8 mouse cellular contexts compared by ENCODE assay signal in the genomic region with DNA sequence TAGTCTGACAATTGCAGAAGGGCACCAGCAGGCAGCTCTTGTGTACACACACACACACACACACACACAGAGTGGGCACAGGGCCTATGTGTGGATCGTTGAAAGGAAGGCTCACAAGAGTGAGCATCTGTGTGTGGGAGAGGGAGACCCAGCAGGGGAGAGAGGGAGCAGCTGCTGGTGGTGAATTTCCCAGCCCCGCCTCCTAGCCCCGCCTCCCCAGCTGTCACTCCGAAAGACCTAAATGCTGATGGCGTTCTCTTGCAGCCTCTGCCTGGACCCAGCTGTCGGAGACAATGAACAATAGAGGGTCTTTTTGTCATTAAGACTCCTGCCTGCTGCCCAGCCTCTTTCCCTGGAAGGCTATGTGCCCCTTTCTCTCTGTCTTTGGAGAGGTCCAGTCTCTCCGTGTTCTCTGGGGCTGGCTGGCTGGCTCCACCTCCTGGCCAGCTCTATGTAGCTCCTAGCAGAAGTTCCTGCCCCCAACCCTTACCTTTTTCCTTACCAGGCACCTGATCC. TPM values are rescaled to one million over a fixed set of nuclear protein-coding genes. Genes with fewer than 3 reads are reported as not detected.
DNase-seq lines count a peak whose midpoint lies in the region; ATAC-seq and TF ChIP-seq lines count a peak whose summit lies in the region.

No protein-coding gene starts in this region.

- peaks cover 52% of the 10 kb centered on the region for H3K27me3 ChIP-seq in embryonic facial prominence, embryonic 13.5 days
- H3K27me3 ChIP-seq in heart, embryonic 16.5 days (ENCODE audit: control insufficient read depth, insufficient read depth, low read length): peaks cover 40% of the 10 kb centered on the region
- peaks cover 48% of the 10 kb centered on the region for H3K27me3 ChIP-seq in liver, embryonic 13.5 days

- under 1% methylated on average over 7 of the region's 7 CpGs for WGBS in embryonic facial prominence, embryonic 13.5 days
- 3% methylated on average over 7 of the region's 7 CpGs for WGBS in heart, embryonic 16.5 days
- 2% methylated on average over 7 of the region's 7 CpGs for WGBS in liver, embryonic 13.5 days (ENCODE audit: insufficient replicate concordance)
- 4% methylated on average over 7 of the region's 7 CpGs for WGBS in olfactory bulb, adult 2 months

- ATAC-seq in embryonic facial prominence, embryonic 13.5 days (ENCODE audit: insufficient number of reproducible peaks, insufficient read depth, low FRiP score, low TSS enrichment, low read depth): peak; percentile 61
- ATAC-seq in heart, embryonic 16.5 days (replicated peaks; ENCODE audit: extremely low read depth, insufficient read depth, low FRiP score): peak; percentile 60; the same call in 1 of the 2 replicates
- ATAC-seq in liver, embryonic 13.5 days (ENCODE audit: low read depth): 0 out of 2 replicates have a peak, but pooled peaks have one; percentile 14
- no peak for ATAC-seq in inflammation-experienced regulatory T-cells, adult 6 months

- no peaks in the 10 kb centered on the region for H3K9me3 ChIP-seq in embryonic facial prominence, embryonic 13.5 days
- no peaks in the 10 kb centered on the region for H3K9me3 ChIP-seq in heart, embryonic 16.5 days (replicated peaks; ENCODE audit: control insufficient read depth, low read length)
- H3K9me3 ChIP-seq in liver, embryonic 13.5 days (replicated peaks): no peaks in the 10 kb centered on the region

- no peak overlapping the region for H3K27ac ChIP-seq in embryonic facial prominence, embryonic 13.5 days
- no peak overlapping the region for H3K27ac ChIP-seq in heart, embryonic 16.5 days (ENCODE audit: low read length)
- H3K27ac ChIP-seq in liver, embryonic 13.5 days: no peak overlapping the region
- H3K27ac ChIP-seq in olfactory bulb, adult 2 months (ENCODE audit: insufficient read depth, low read depth, low read length): peak overlapping the region; percentile 76

- H3K4me1 ChIP-seq in embryonic facial prominence, embryonic 13.5 days: peaks cover 27% of the 10 kb centered on the region
- peaks cover 7% of the 10 kb centered on the region for H3K4me1 ChIP-seq in heart, embryonic 16.5 days (ENCODE audit: control insufficient read depth, insufficient read depth, low read length)
- H3K4me1 ChIP-seq in liver, embryonic 13.5 days (replicated peaks): peaks cover 22% of the 10 kb centered on the region
- H3K4me1 ChIP-seq in olfactory bulb, adult 2 months (ENCODE audit: control insufficient read depth, insufficient read depth, low read length): peaks cover 44% of the 10 kb centered on the region

- DNase-seq in 3T3-L1 (ENCODE audit: low read depth, low spot score): peak; percentile 15
- DNase-seq in adrenal gland, postnatal 25 days: peak; percentile 42
- DNase-seq in kidney, postnatal 4 days: peak; percentile 85 to 89
- DNase-seq in liver, embryonic 13.5 days: no peak

- H3K4me3 ChIP-seq in embryonic facial prominence, embryonic 13.5 days: peak overlapping the region; percentile 42
- peak overlapping the region; percentile 47 for H3K4me3 ChIP-seq in heart, embryonic 16.5 days (ENCODE audit: low read length)
- peak overlapping the region; percentile 28 for H3K4me3 ChIP-seq in liver, embryonic 13.5 days (replicated peaks)
- H3K4me3 ChIP-seq in olfactory bulb, adult 2 months (ENCODE audit: insufficient read depth, low read depth, low read length): peak overlapping the region; percentile 28

- no peak for TF ChIP-seq POLR2A in olfactory bulb, adult 2 months (IDR thresholded peaks at IDR 0.05; ENCODE audit: insufficient read depth, low read depth, low read length)

- H3K36me3 ChIP-seq in embryonic facial prominence, embryonic 13.5 days: no peaks in the 10 kb centered on the region
- H3K36me3 ChIP-seq in heart, embryonic 16.5 days (ENCODE audit: control insufficient read depth, insufficient read depth): no peaks in the 10 kb centered on the region
- H3K36me3 ChIP-seq in liver, embryonic 13.5 days: no peaks in the 10 kb centered on the region

- peak overlapping the region; percentile 73 for H3K4me2 ChIP-seq in embryonic facial prominence, embryonic 13.5 days
- H3K4me2 ChIP-seq in heart, embryonic 16.5 days (ENCODE audit: low read depth, low read length): peak overlapping the region; percentile 66
- H3K4me2 ChIP-seq in liver, embryonic 13.5 days: peak overlapping the region; percentile 54

- peak overlapping the region; percentile 47 for H3K9ac ChIP-seq in embryonic facial prominence, embryonic 13.5 days
- H3K9ac ChIP-seq in heart, embryonic 16.5 days (ENCODE audit: low read length): peak overlapping the region; percentile 38; the same call in 1 of the 2 replicates
- H3K9ac ChIP-seq in liver, embryonic 13.5 days: no peak overlapping the region

- no peak for TF ChIP-seq CTCF in olfactory bulb, adult 2 months (IDR thresholded peaks at IDR 0.05; ENCODE audit: insufficient read depth, low read depth, low read length)

RNA-seq across cellular contexts. Expression of a gene that starts 0.5 kb away (rescaled TPM):
- not detected in 2 replicates for total RNA-seq in adrenal gland, postnatal 25 days (2021)
- 1.1 and 1.6 TPM in 2 replicates for polyA plus RNA-seq in embryonic facial prominence, embryonic 13.5 days (2015; fragmentation: Nextera tagmentation; extraction: Ambion mirVana)
- polyA plus RNA-seq in heart, embryonic 16.5 days (2015; fragmentation: Nextera tagmentation; extraction: Ambion mirVana): not detected in 2 replicates
- 0.07 and 0.13 TPM in 2 replicates for polyA plus RNA-seq in liver, embryonic 13.5 days (2015; fragmentation: Nextera tagmentation; extraction: Ambion mirVana)
- not detected in 2 replicates for polyA plus RNA-seq in olfactory bulb, adult 2 months (2012; ENCODE audit: insufficient read depth, insufficient read length, low replicate concordance, missing spikeins)
- polyA plus RNA-seq in inflammation-experienced regulatory T-cells, adult 6 months (2017; shearing (Covaris generic)): not detected

RNA-seq across cellular contexts. Expression of a gene that starts 3.4 kb away (rescaled TPM):
- total RNA-seq in adrenal gland, postnatal 25 days (2021): not detected in 2 replicates
- not detected in 2 replicates for polyA plus RNA-seq in embryonic facial prominence, embryonic 13.5 days (2015; fragmentation: Nextera tagmentation; extraction: Ambion mirVana)
- not detected in 2 replicates for polyA plus RNA-seq in heart, embryonic 16.5 days (2015; fragmentation: Nextera tagmentation; extraction: Ambion mirVana)
- polyA plus RNA-seq in liver, embryonic 13.5 days (2015; fragmentation: Nextera tagmentation; extraction: Ambion mirVana): not detected in 2 replicates
- polyA plus RNA-seq in olfactory bulb, adult 2 months (2012; ENCODE audit: insufficient read depth, insufficient read length, low replicate concordance, missing spikeins): not detected in 2 replicates
- polyA plus RNA-seq in inflammation-experienced regulatory T-cells, adult 6 months (2017; shearing (Covaris generic)): not detected

RNA-seq across cellular contexts. Expression of a gene that starts 30.1 kb away (rescaled TPM):
- 0.43 TPM in 1 of 2 replicates, not detected in the other for total RNA-seq in adrenal gland, postnatal 25 days (2021)
- 0.69 and 2.2 TPM in 2 replicates for polyA plus RNA-seq in embryonic facial prominence, embryonic 13.5 days (2015; fragmentation: Nextera tagmentation; extraction: Ambion mirVana)
- polyA plus RNA-seq in heart, embryonic 16.5 days (2015; fragmentation: Nextera tagmentation; extraction: Ambion mirVana): 0.16 and 0.25 TPM in 2 replicates
- 0.07 and 0.12 TPM in 2 replicates for polyA plus RNA-seq in liver, embryonic 13.5 days (2015; fragmentation: Nextera tagmentation; extraction: Ambion mirVana)
- not detected in 2 replicates for polyA plus RNA-seq in olfactory bulb, adult 2 months (2012; ENCODE audit: insufficient read depth, insufficient read length, low replicate concordance, missing spikeins)
- polyA plus RNA-seq in inflammation-experienced regulatory T-cells, adult 6 months (2017; shearing (Covaris generic)): under 1 TPM in 1 of 3 experiments, not detected in 2; 0.33 TPM

RNA-seq across cellular contexts. Expression of a gene that starts 55.7 kb away (rescaled TPM):
- 5.4 and 13.9 TPM in 2 replicates for total RNA-seq in adrenal gland, postnatal 25 days (2021)
- polyA plus RNA-seq in embryonic facial prominence, embryonic 13.5 days (2015; fragmentation: Nextera tagmentation; extraction: Ambion mirVana): 44.4 and 44.8 TPM in 2 replicates
- 14.5 and 15.4 TPM in 2 replicates for polyA plus RNA-seq in heart, embryonic 16.5 days (2015; fragmentation: Nextera tagmentation; extraction: Ambion mirVana)
- polyA plus RNA-seq in liver, embryonic 13.5 days (2015; fragmentation: Nextera tagmentation; extraction: Ambion mirVana): 11.3 and 12.8 TPM in 2 replicates
- not detected in 2 replicates for polyA plus RNA-seq in olfactory bulb, adult 2 months (2012; ENCODE audit: insufficient read depth, insufficient read length, low replicate concordance, missing spikeins)
- not detected for polyA plus RNA-seq in inflammation-experienced regulatory T-cells, adult 6 months (2017; shearing (Covaris generic))
